Comparison of ENCODE assay signal across 22 mouse cellular contexts in genomic region chr19:34242925-34243324, GRCm38 (mm10). TPM values are rescaled to one million over a fixed set of nuclear protein-coding genes. Genes with fewer than 3 reads are reported as not detected.
A peak's percentile ranks its signal among the peaks of the same experiment; 100 is the strongest.
DNase-seq lines count a peak whose midpoint lies in the region; ATAC-seq and TF ChIP-seq lines count a peak whose summit lies in the region.
"Had no signal": no experiment of that assay in that cellular context is flagged by ENCODE, and none has a peak within 500 bp of the region (broad histone marks: within the 10 kb centered on the region; RNA-seq: fewer than 3 reads in every experiment).

No protein-coding gene starts in this region.

- H3K9ac ChIP-seq in intestine, embryonic 14.5 days (ENCODE audit: low read length) = no peak overlapping the region
- no peak overlapping the region for H3K9ac ChIP-seq in intestine, postnatal 0 days (ENCODE audit: low read depth, low read length)
- no peak overlapping the region for H3K9ac ChIP-seq in stomach, postnatal 0 days (ENCODE audit: low read length)
- H3K9ac ChIP-seq in hindbrain, embryonic 11.5 days (ENCODE audit: low read depth, low read length) = no peak overlapping the region

- H3K4me1 ChIP-seq in intestine, embryonic 14.5 days (replicated peaks; ENCODE audit: control insufficient read depth, insufficient read depth, low read length) = no peaks in the 10 kb centered on the region
- no peaks in the 10 kb centered on the region for H3K4me1 ChIP-seq in intestine, postnatal 0 days (replicated peaks; ENCODE audit: control insufficient read depth, insufficient read depth, low read length)
- no peaks in the 10 kb centered on the region for H3K4me1 ChIP-seq in stomach, postnatal 0 days (replicated peaks; ENCODE audit: control insufficient read depth, insufficient read depth)
- H3K4me1 ChIP-seq in hindbrain, embryonic 11.5 days (replicated peaks; ENCODE audit: control insufficient read depth, insufficient read depth, low read length) = no peaks in the 10 kb centered on the region

- TF ChIP-seq CTCF in intestine, postnatal 0 days (IDR thresholded peaks at IDR 0.05; ENCODE audit: low read depth) = no peak
- TF ChIP-seq CTCF in stomach, postnatal 0 days (IDR thresholded peaks at IDR 0.05; ENCODE audit: low read depth) = no peak

- peak; percentile 76 for DNase-seq in heart, adult 11 months
- DNase-seq in heart, adult 18-20 months = no peak
- DNase-seq in intestine, embryonic 14.5 days (ENCODE audit: low spot score) = peak; percentile 35
- no peak for DNase-seq in stomach, postnatal 0 days (ENCODE audit: low spot score)
- no peak for DNase-seq in hindbrain, embryonic 11.5 days (ENCODE audit: low spot score)
- DNase-seq in embryo, embryonic 9.5 days (ENCODE audit: extremely low spot score) = no peak
- DNase-seq: adrenal gland, adult 2 months; adrenal gland, adult 8-10 months; adrenal gland, postnatal 10 days; adrenal gland, postnatal 14 days; adrenal gland, postnatal 25 days; adrenal gland, postnatal 36 days; B cell, adult 2 months; cerebellum, adult 11 months; cerebellum, adult 11-12 months had no signal

- H3K27me3 ChIP-seq in intestine, embryonic 14.5 days (replicated peaks; ENCODE audit: control insufficient read depth, insufficient read depth, low read length) = no peaks in the 10 kb centered on the region
- no peaks in the 10 kb centered on the region for H3K27me3 ChIP-seq in intestine, postnatal 0 days (replicated peaks; ENCODE audit: control insufficient read depth, insufficient read depth, low read length)
- H3K27me3 ChIP-seq in myocyte (ENCODE audit: control insufficient read depth, insufficient read depth, insufficient read length) = no peaks in the 10 kb centered on the region
- H3K27me3 ChIP-seq in stomach, postnatal 0 days (ENCODE audit: control insufficient read depth, insufficient read depth, low read length) = no peaks in the 10 kb centered on the region
- no peaks in the 10 kb centered on the region for H3K27me3 ChIP-seq in hindbrain, embryonic 11.5 days (ENCODE audit: control insufficient read depth, insufficient read depth, low read length)
- H3K27me3 ChIP-seq: CH12.LX, Patski had no signal

- no peak overlapping the region for H3K4me3 ChIP-seq in intestine, embryonic 14.5 days (ENCODE audit: low read depth, low read length)
- no peak overlapping the region for H3K4me3 ChIP-seq in intestine, postnatal 0 days (ENCODE audit: low read depth, low read length)
- no peak overlapping the region for H3K4me3 ChIP-seq in myocyte
- H3K4me3 ChIP-seq in stomach, postnatal 0 days (ENCODE audit: low read depth, low read length) = no peak overlapping the region
- no peak overlapping the region for H3K4me3 ChIP-seq in hindbrain, embryonic 11.5 days (ENCODE audit: low read depth, low read length)

- H3K36me3 ChIP-seq in intestine, embryonic 14.5 days (ENCODE audit: control insufficient read depth, insufficient read depth, low read length) = peaks cover 58% of the 10 kb centered on the region
- H3K36me3 ChIP-seq in intestine, postnatal 0 days (ENCODE audit: control insufficient read depth, insufficient read depth) = peaks cover 40% of the 10 kb centered on the region
- H3K36me3 ChIP-seq in myocyte (ENCODE audit: control insufficient read depth, insufficient read depth) = peaks cover 81% of the 10 kb centered on the region
- peaks cover 17% of the 10 kb centered on the region for H3K36me3 ChIP-seq in stomach, postnatal 0 days (ENCODE audit: control insufficient read depth, insufficient read depth, low read length)
- no peaks in the 10 kb centered on the region for H3K36me3 ChIP-seq in hindbrain, embryonic 11.5 days (ENCODE audit: control insufficient read depth, insufficient read depth, low read length)
- H3K36me3 ChIP-seq: G1E had no signal

- H3K79me2 ChIP-seq in myocyte (ENCODE audit: control insufficient read depth, insufficient read depth) = no peaks in the 10 kb centered on the region

- peak; percentile 20 for TF ChIP-seq POLR2A in myocyte (IDR thresholded peaks at IDR 0.05; ENCODE audit: insufficient read length, low read depth)

- no peak overlapping the region for H3ac ChIP-seq in myocyte (ENCODE audit: control insufficient read depth, insufficient read length)

- no peak for ATAC-seq in intestine, embryonic 14.5 days (replicated peaks; ENCODE audit: low FRiP score, low TSS enrichment, low read depth)
- ATAC-seq in intestine, postnatal 0 days = no peak
- ATAC-seq in stomach, postnatal 0 days (ENCODE audit: low FRiP score, low TSS enrichment) = no peak
- ATAC-seq in hindbrain, embryonic 11.5 days (ENCODE audit: low FRiP score) = no peak
- ATAC-seq: activated CD4-positive, CD25-positive, alpha-beta regulatory T cell, adult 4 months; Patski had no signal

- no peak overlapping the region for H3K4me2 ChIP-seq in intestine, embryonic 14.5 days (ENCODE audit: low read length)
- no peak overlapping the region for H3K4me2 ChIP-seq in intestine, postnatal 0 days (replicated peaks; ENCODE audit: low read depth)
- no peak overlapping the region for H3K4me2 ChIP-seq in myocyte (ENCODE audit: low read depth)
- H3K4me2 ChIP-seq in stomach, postnatal 0 days (replicated peaks; ENCODE audit: low read depth) = no peak overlapping the region
- no peak overlapping the region for H3K4me2 ChIP-seq in hindbrain, embryonic 11.5 days (replicated peaks; ENCODE audit: low read depth, low read length)

- TF ChIP-seq EP300 in stomach, postnatal 0 days (optimal IDR thresholded peaks at IDR 0.05) = no peak

- no peaks in the 10 kb centered on the region for H3K9me3 ChIP-seq in intestine, embryonic 14.5 days (ENCODE audit: control insufficient read depth, low read length)
- no peaks in the 10 kb centered on the region for H3K9me3 ChIP-seq in intestine, postnatal 0 days (ENCODE audit: control insufficient read depth)
- H3K9me3 ChIP-seq in stomach, postnatal 0 days (ENCODE audit: control insufficient read depth, low read length) = no peaks in the 10 kb centered on the region
- H3K9me3 ChIP-seq in hindbrain, embryonic 11.5 days (ENCODE audit: control insufficient read depth, low read length) = no peaks in the 10 kb centered on the region
- H3K9me3 ChIP-seq: G1E had no signal

- no peak overlapping the region for H3K27ac ChIP-seq in intestine, embryonic 14.5 days (ENCODE audit: low read depth)
- no peak overlapping the region for H3K27ac ChIP-seq in intestine, postnatal 0 days (ENCODE audit: low read depth, low read length)
- H3K27ac ChIP-seq in stomach, postnatal 0 days (replicated peaks) = 0 out of 2 replicates have a peak overlapping the region, but pooled peaks have one; percentile 18
- H3K27ac ChIP-seq in hindbrain, embryonic 11.5 days (ENCODE audit: low read depth, low read length) = no peak overlapping the region

TF ChIP-seq in myocyte, 11 proteins besides CTCF, POLR2A, EP300 and RAD21:
- TF ChIP-seq POLR2AphosphoS2 (IDR thresholded peaks at IDR 0.05; ENCODE audit: insufficient read length, low read depth) (peak; percentile 53), CEBPB (IDR thresholded peaks at IDR 0.05; ENCODE audit: insufficient read depth, poor library complexity, severe bottlenecking) (no peak)

RNA-seq across cellular contexts. Expression of gene Acta2, which starts 12.5 kb away (rescaled TPM):
- total RNA-seq in heart, adult 18-20 months (2021) = 100 to 1,000 TPM in 1 of 2 experiments, 10 to 100 TPM in 1; 89.3 to 104 TPM
- polyA plus RNA-seq in intestine, embryonic 14.5 days (2014; fragmentation: Nextera tagmentation; extraction: Ambion mirVana) = 1,786 and 2,002 TPM in 2 replicates
- polyA plus RNA-seq in intestine, postnatal 0 days (2015; fragmentation: Nextera tagmentation; extraction: Ambion mirVana) = 1,651 and 1,727 TPM in 2 replicates
- polyA plus RNA-seq in myocyte (2012; fragmentation: generic; extraction: Trizol) = 2,495 TPM
- 3,095 and 3,545 TPM in 2 replicates for polyA plus RNA-seq in stomach, postnatal 0 days (2015; fragmentation: Nextera tagmentation; extraction: Ambion mirVana)
- 36.8 and 41.7 TPM in 2 replicates for polyA plus RNA-seq in hindbrain, embryonic 11.5 days (2014; fragmentation: Nextera tagmentation; extraction: Ambion mirVana)
- total RNA-seq: G1E, MEL had no signal
- polyA plus RNA-seq: G1E had no signal

RNA-seq across cellular contexts. Expression of gene Fas, which starts 47.5 kb away (rescaled TPM):
- total RNA-seq in heart, adult 18-20 months (2021) = 10 to 100 TPM; 13.9 to 18.8 TPM
- polyA plus RNA-seq in intestine, embryonic 14.5 days (2014; fragmentation: Nextera tagmentation; extraction: Ambion mirVana) = 2.0 and 2.7 TPM in 2 replicates
- 14.2 and 15.6 TPM in 2 replicates for polyA plus RNA-seq in intestine, postnatal 0 days (2015; fragmentation: Nextera tagmentation; extraction: Ambion mirVana)
- polyA plus RNA-seq in myocyte (2012; fragmentation: generic; extraction: Trizol) = 2.8 TPM
- polyA plus RNA-seq in stomach, postnatal 0 days (2015; fragmentation: Nextera tagmentation; extraction: Ambion mirVana) = 8.3 and 9.0 TPM in 2 replicates
- polyA plus RNA-seq in hindbrain, embryonic 11.5 days (2014; fragmentation: Nextera tagmentation; extraction: Ambion mirVana) = 0.49 and 1.2 TPM in 2 replicates
- total RNA-seq: G1E, MEL had no signal
- polyA plus RNA-seq: G1E had no signal

RNA-seq across cellular contexts. Expression of gene Stambpl1, which starts 50.9 kb away (rescaled TPM):
- total RNA-seq in heart, adult 18-20 months (2021) = 1 to 10 TPM; 3.1 to 3.9 TPM
- 14.6 and 17.0 TPM in 2 replicates for polyA plus RNA-seq in intestine, embryonic 14.5 days (2014; fragmentation: Nextera tagmentation; extraction: Ambion mirVana)
- 14.8 and 16.8 TPM in 2 replicates for polyA plus RNA-seq in intestine, postnatal 0 days (2015; fragmentation: Nextera tagmentation; extraction: Ambion mirVana)
- polyA plus RNA-seq in myocyte (2012; fragmentation: generic; extraction: Trizol) = 26.9 TPM
- 13.0 and 13.1 TPM in 2 replicates for polyA plus RNA-seq in stomach, postnatal 0 days (2015; fragmentation: Nextera tagmentation; extraction: Ambion mirVana)
- 3.6 and 4.0 TPM in 2 replicates for polyA plus RNA-seq in hindbrain, embryonic 11.5 days (2014; fragmentation: Nextera tagmentation; extraction: Ambion mirVana)
- total RNA-seq: MEL had no signal
- polyA plus RNA-seq: G1E had no signal

Comparison
In these comparisons a context has a peak if more than half of its experiments do, and no peak if none do; other contexts are left out.
1. DNase-seq: peak in heart, adult 11 months (single experiment) and intestine, embryonic 14.5 days (single experiment); none in heart, adult 18-20 months (0 of 2), stomach, postnatal 0 days (single experiment), hindbrain, embryonic 11.5 days (single experiment) and embryo, embryonic 9.5 days (single experiment).
2. RNA of gene Acta2, which starts 12.5 kb away (polyA plus RNA-seq): 3,095 to 3,545 TPM in stomach, postnatal 0 days, 2,495 TPM in myocyte (single experiment), 1,786 to 2,002 TPM in intestine, embryonic 14.5 days and 1,651 to 1,727 TPM in intestine, postnatal 0 days; 36.8 to 41.7 TPM in hindbrain, embryonic 11.5 days; every median in the first group is over 10 times any median in the second.